In genomic region chr6:49021141-49022012, GRCm38 (mm10) we compare ENCODE assay signal across 9 mouse cellular contexts. TPM values are rescaled to one million over a fixed set of nuclear protein-coding genes. Genes with fewer than 3 reads are reported as not detected.
DNase-seq lines count a peak whose midpoint lies in the region; ATAC-seq lines count a peak whose summit lies in the region.
"Had no signal": no experiment of that assay in that cellular context is flagged by ENCODE, and none has a peak within 500 bp of the region (broad histone marks: within the 10 kb centered on the region; RNA-seq: fewer than 3 reads in every experiment).

No protein-coding gene starts in this region.

- H3K4me1 ChIP-seq in kidney, embryonic 14.5 days (ENCODE audit: control insufficient read depth, insufficient read depth, low read length), result no peaks in the 10 kb centered on the region

- DNase-seq in cerebellum, adult 9-10 months, result peak; percentile 26
- DNase-seq in cerebellum, adult 8-10 months, result no peak
- DNase-seq in brain, adult 2 months (ENCODE audit: low read depth, low spot score), result peak; percentile 58
- DNase-seq in induced T-regulatory cell, adult 2 months (ENCODE audit: low read depth), result peak; percentile 45
- no peak for DNase-seq in yolk sac, embryonic 10.5 days (ENCODE audit: low spot score)
- DNase-seq in retina, postnatal 1 day, result no peak

- no peaks in the 10 kb centered on the region for H3K27me3 ChIP-seq in kidney, embryonic 14.5 days (ENCODE audit: control insufficient read depth, insufficient read depth, low read length)

- H3K27ac ChIP-seq in kidney, embryonic 14.5 days (ENCODE audit: low read depth, low read length), result no peak overlapping the region

- no peaks in the 10 kb centered on the region for H3K9me3 ChIP-seq in kidney, embryonic 14.5 days (ENCODE audit: control insufficient read depth, low read length)

- H3K36me3 ChIP-seq in kidney, embryonic 14.5 days (ENCODE audit: control insufficient read depth, insufficient read depth, low read length), result no peaks in the 10 kb centered on the region

- WGBS in kidney, embryonic 14.5 days, result 62% methylated on average over 14 of the region's 14 CpGs

- no peak overlapping the region for H3K4me2 ChIP-seq in kidney, embryonic 14.5 days (replicated peaks; ENCODE audit: low read depth, low read length)

- H3K4me3 ChIP-seq in kidney, embryonic 14.5 days (ENCODE audit: low read length), result no peak overlapping the region

- peak; percentile 89 for ATAC-seq in megakaryocyte, adult 5-6 weeks (ENCODE audit: poor library complexity, severe bottlenecking)
- no peak for ATAC-seq in kidney, embryonic 14.5 days (ENCODE audit: low FRiP score, low TSS enrichment)

- H3K9ac ChIP-seq in kidney, embryonic 14.5 days (ENCODE audit: low read depth, low read length), result no peak overlapping the region

RNA-seq across cellular contexts. Expression of gene Gpnmb, which starts 15.0 kb away (rescaled TPM):
- total RNA-seq in megakaryocyte, adult 5-6 weeks (2015), result 0.94 and 2.3 TPM in 2 replicates
- 0.45 and 0.81 TPM in 2 replicates for total RNA-seq in megakaryocyte, adult 5-6 weeks (2017)
- 0.17 and 0.28 TPM in 2 replicates for polyA plus RNA-seq in kidney, embryonic 14.5 days (2014; fragmentation: Nextera tagmentation; extraction: Ambion mirVana)

RNA-seq across cellular contexts. Expression of gene Svs1, which starts 34.7 kb away (rescaled TPM):
- total RNA-seq in megakaryocyte, adult 5-6 weeks (2015), result not detected in 2 replicates
- total RNA-seq in megakaryocyte, adult 5-6 weeks (2017), result not detected in 2 replicates
- not detected in 2 replicates for polyA plus RNA-seq in kidney, embryonic 14.5 days (2014; fragmentation: Nextera tagmentation; extraction: Ambion mirVana)
- polyA plus RNA-seq: heart, embryonic 16.5 days had no signal

RNA-seq across cellular contexts. Expression of gene Doxl2, which starts 46.6 kb away (rescaled TPM):
- total RNA-seq in megakaryocyte, adult 5-6 weeks (2015), result not detected in 2 replicates
- total RNA-seq in megakaryocyte, adult 5-6 weeks (2017), result not detected in 2 replicates
- polyA plus RNA-seq in kidney, embryonic 14.5 days (2014; fragmentation: Nextera tagmentation; extraction: Ambion mirVana), result not detected in 2 replicates
- polyA plus RNA-seq: heart, embryonic 16.5 days had no signal

RNA-seq across cellular contexts. Expression of gene Malsu1, which starts 52.2 kb away (rescaled TPM):
- total RNA-seq in megakaryocyte, adult 5-6 weeks (2015), result 25.9 and 38.8 TPM in 2 replicates
- 15.8 and 17.0 TPM in 2 replicates for total RNA-seq in megakaryocyte, adult 5-6 weeks (2017)
- polyA plus RNA-seq in kidney, embryonic 14.5 days (2014; fragmentation: Nextera tagmentation; extraction: Ambion mirVana), result 75.1 and 84.5 TPM in 2 replicates

Comparison
In these comparisons a context has a peak if more than half of its experiments do, and no peak if none do; other contexts are left out.
1. DNase-seq: peak in cerebellum, adult 9-10 months (single experiment), brain, adult 2 months (single experiment) and induced T-regulatory cell, adult 2 months (single experiment); none in cerebellum, adult 8-10 months (single experiment), yolk sac, embryonic 10.5 days (single experiment) and retina, postnatal 1 day (single experiment).